Mouse (Mus musculus) gonadal fat pad, adult 2 months (tissue): ENCODE results near the gene Vmn1r120. TPM values are rescaled to one million over a fixed set of nuclear protein-coding genes. Genes with fewer than 3 reads are reported as not detected.
"Not testable (repeated sequence)": the region's sequence is repeated elsewhere in the genome, so short reads cannot be mapped to it uniquely, and the experiment has no call there.

Experiments
- DNase-seq: peaks from one replicate; pipeline ENCODE4 v3.0.0-alpha.2; 2012; ENCODE audit warnings: low read depth
- polyA plus RNA-seq: library from polyadenylated mRNA; depleted of rRNA; stranded (reverse); fragments of >200 nt; gene quantifications from 2 replicates; pipeline ENCODE4 v1.2.3, GENCODE M21; 2012; rRNA removed

The Vmn1r120 gene
- not detected in 2 replicates for polyA plus RNA-seq

DNA sequence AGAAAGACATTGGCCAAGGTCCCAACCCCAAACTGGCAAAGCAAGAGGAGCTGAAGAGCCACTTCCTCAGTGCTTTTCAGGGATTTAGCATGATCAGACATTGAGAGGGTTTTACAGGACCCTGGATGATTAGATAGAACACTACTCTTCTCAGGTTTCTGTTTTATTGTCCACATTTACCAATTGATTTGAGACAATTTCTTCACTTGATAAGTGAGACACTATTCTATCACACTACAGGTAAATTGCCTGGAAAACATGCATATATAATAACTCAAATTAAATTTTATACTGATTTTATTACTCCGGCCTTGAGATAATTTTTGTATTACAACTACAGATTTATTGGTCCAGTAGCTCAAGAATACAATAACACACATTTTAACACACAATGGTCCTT is at the start of gene Vmn1r120:
Gene Vmn1r120, minus strand, starts transcription at position 101 of the 400 bp plus-strand sequence.
- DNase-seq, result not testable (repeated sequence)

DNA sequence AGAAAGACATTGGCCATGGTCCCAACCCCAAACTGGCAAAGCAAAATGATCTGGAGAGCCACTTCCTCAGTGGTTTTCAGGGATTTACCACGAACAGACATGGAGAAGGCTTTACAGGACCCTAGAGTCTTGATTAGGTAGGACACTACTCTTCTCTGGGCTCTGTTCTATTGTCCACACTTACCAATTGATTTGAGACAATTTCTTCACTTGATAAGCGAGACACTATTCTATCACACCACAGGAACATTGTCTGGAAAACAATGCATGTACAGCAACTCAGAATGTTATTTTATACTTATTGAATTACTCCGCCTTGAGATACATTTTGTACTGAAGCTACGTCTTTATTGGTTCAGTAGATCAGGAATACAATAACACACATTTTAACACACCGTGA is 44.8 kb upstream of the Vmn1r120 start, which contains the start of gene Vmn1r121:
Gene Vmn1r121, minus strand, starts transcription at position 101 of the 400 bp plus-strand sequence.
- DNase-seq, result not testable (repeated sequence)

DNA sequence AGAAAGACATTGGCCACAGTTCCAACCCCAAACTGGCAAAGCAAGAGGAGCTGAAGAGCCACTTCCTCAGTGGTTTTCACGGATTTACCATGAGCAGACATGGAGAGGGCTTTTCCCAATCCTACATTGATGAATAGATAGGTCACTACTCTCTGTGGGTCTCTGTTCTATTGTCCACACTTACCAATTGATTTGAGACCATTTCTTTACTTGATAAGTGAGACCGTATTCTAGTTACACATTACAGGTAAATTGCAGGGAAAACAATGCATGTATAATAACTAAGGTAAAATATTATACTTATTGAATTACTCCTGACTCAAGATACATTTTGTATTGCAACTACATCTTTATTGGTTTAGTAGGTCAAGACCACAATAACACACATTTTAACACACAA is 41.2 kb downstream of the Vmn1r120 start, which contains the start of gene Vmn1r119:
Gene Vmn1r119, minus strand, starts transcription at position 101 of the 400 bp plus-strand sequence.
- not testable (repeated sequence) for DNase-seq

Other genes with a start within 250 kb of the Vmn1r120 start
- gene Vmn1r114, start 241.6 kb downstream of the Vmn1r120 start, polyA plus RNA-seq, result not detected in 2 replicates
- gene Vmn1r115, start 208.8 kb downstream of the Vmn1r120 start, polyA plus RNA-seq, result not detected in 2 replicates
- gene Vmn1r116, start 181.5 kb downstream of the Vmn1r120 start, polyA plus RNA-seq, result not detected in 2 replicates
- gene Vmn1r117, start 169.7 kb downstream of the Vmn1r120 start, polyA plus RNA-seq, result not detected in 2 replicates
- gene Vmn1r118, start 141.4 kb downstream of the Vmn1r120 start, polyA plus RNA-seq, result not detected in 2 replicates
- gene Vmn1r119, start 41.3 kb downstream of the Vmn1r120 start, polyA plus RNA-seq, result not detected in 2 replicates
- not detected in 2 replicates for gene Vmn1r121, start 44.7 kb upstream of the Vmn1r120 start, polyA plus RNA-seq
- gene Vmn1r122, start 80.3 kb upstream of the Vmn1r120 start, polyA plus RNA-seq, result not detected in 2 replicates
- gene Vmn1r123, start 108.4 kb upstream of the Vmn1r120 start, polyA plus RNA-seq, result not detected in 2 replicates
- not detected in 2 replicates for gene Gm5157, start 136.6 kb upstream of the Vmn1r120 start, polyA plus RNA-seq
- not detected in 2 replicates for gene Vmn1r124, start 206.8 kb upstream of the Vmn1r120 start, polyA plus RNA-seq
- gene Vmn1r125, start 218.4 kb upstream of the Vmn1r120 start, polyA plus RNA-seq, result not detected in 2 replicates
- not detected in 2 replicates for gene Vmn1r126, start 247.7 kb upstream of the Vmn1r120 start, polyA plus RNA-seq